Mouse (Mus musculus) 3T3-L1 (cell line): ENCODE measurements at regions not wholly inside any gene's neighbourhood (a gene's known extent, or its start where the extent isn't known, plus 50 kb on each side); places are given as distances from the start of the nearest gene placed in this dataset.
A peak's percentile ranks its signal among the peaks of the same experiment; 100 is the strongest.

Experiments used
- DNase-seq: peaks from one replicate; pipeline ENCODE4 v3.0.0-alpha.2; 2015; ENCODE audit warnings: low read depth, low spot score

GRCm38 (mm10) chr7:56587283-56587682 is 347.7 kb downstream of the Oca2 start:
- DNase-seq = no peak

GRCm38 (mm10) chr7:56590904-56591303 is 351.3 kb downstream of the Oca2 start:
- DNase-seq = no peak

GRCm38 (mm10) chr7:56591321-56591720 is 351.8 kb downstream of the Oca2 start:
- no peak for DNase-seq

- DNase-seq = peak; percentile 10
These were observed 358.5 kb downstream of the Oca2 start for GRCm38 (mm10) chr7:56597952-56598595.
